Mouse (Mus musculus) ovary, adult 10 weeks (tissue): Measurements from ENCODE around the gene Btrc. TPM values are rescaled to one million over a fixed set of nuclear protein-coding genes. Genes with fewer than 3 reads are reported as not detected.

Experiments
- polyA plus RNA-seq: library from polyadenylated mRNA; stranded (reverse); fragments of 350-450 nt; fragmentation: Illumina TruSeq; extraction: RNeasy Lipid Tissue Mini Kit (QIAGEN cat#74804); gene quantifications from one replicate; pipeline ENCODE4 v1.2.3, GENCODE M21; 2014

Gene Btrc
- 22.7 TPM for polyA plus RNA-seq

GRCm38 (mm10) chr19:45363384-45363926, at the start of gene Btrc:
TSS of gene Btrc (plus strand) at chr19:45363734.

GRCm38 (mm10) chr19:45560153-45560890, 196.8 kb downstream of the Btrc start, which contains the start of the genes Poll and Gm17018:
TSS of gene Poll (minus strand) at chr19:45560531.
TSS of gene Gm17018 (plus strand) at chr19:45560615.

Other genes starting within 250 kb of the Btrc start
- gene Tlx1, start 213.1 kb upstream of the Btrc start, polyA plus RNA-seq = not detected
- gene Lbx1, start 127.9 kb upstream of the Btrc start, polyA plus RNA-seq = 0.29 TPM
- gene Poll, start 196.8 kb downstream of the Btrc start, polyA plus RNA-seq = not detected
- 4.7 TPM for gene Gm17018, start 196.9 kb downstream of the Btrc start, polyA plus RNA-seq